In genomic region chr11:21369248-21370016, GRCm38 (mm10) we compare ENCODE assay signal across 8 mouse cellular contexts. TPM values are rescaled to one million over a fixed set of nuclear protein-coding genes. Genes with fewer than 3 reads are reported as not detected.
A peak's percentile ranks its signal among the peaks of the same experiment; 100 is the strongest.
DNase-seq lines count a peak whose midpoint lies in the region; ATAC-seq and TF ChIP-seq lines count a peak whose summit lies in the region.

No protein-coding gene starts in this region.

- 14% methylated on average over 9 of the region's 9 CpGs for WGBS in lung, adult 2 months
- WGBS in embryonic facial prominence, embryonic 12.5 days = 22% methylated on average over 9 of the region's 9 CpGs
- 13% methylated on average over 9 of the region's 9 CpGs for WGBS in hindbrain, postnatal 0 days
- 21% methylated on average over 9 of the region's 9 CpGs for WGBS in midbrain, embryonic 15.5 days

- H3K27me3 ChIP-seq in embryonic facial prominence, embryonic 12.5 days = no peaks in the 10 kb centered on the region
- no peaks in the 10 kb centered on the region for H3K27me3 ChIP-seq in hindbrain, postnatal 0 days (ENCODE audit: insufficient read depth, low read length)
- no peaks in the 10 kb centered on the region for H3K27me3 ChIP-seq in midbrain, embryonic 15.5 days (replicated peaks)

- ATAC-seq in embryonic facial prominence, embryonic 12.5 days (ENCODE audit: insufficient number of reproducible peaks, insufficient read depth, low FRiP score, low TSS enrichment) = no peak
- ATAC-seq in hindbrain, postnatal 0 days = no peak
- ATAC-seq in midbrain, embryonic 15.5 days (replicated peaks) = no peak
- ATAC-seq in CD4-positive, CD25-positive, alpha-beta regulatory T cell, adult 4 months = no peak

- no peaks in the 10 kb centered on the region for H3K9me3 ChIP-seq in embryonic facial prominence, embryonic 12.5 days
- no peaks in the 10 kb centered on the region for H3K9me3 ChIP-seq in hindbrain, postnatal 0 days (ENCODE audit: low read length)
- H3K9me3 ChIP-seq in midbrain, embryonic 15.5 days = no peaks in the 10 kb centered on the region

- no peak for TF ChIP-seq CTCF in lung, adult 2 months (IDR thresholded peaks at IDR 0.05; ENCODE audit: insufficient read depth, low read length)
- TF ChIP-seq CTCF in hindbrain, postnatal 0 days (IDR thresholded peaks at IDR 0.05; ENCODE audit: low read depth) = no peak

- no peak overlapping the region for H3K27ac ChIP-seq in embryonic facial prominence, embryonic 12.5 days
- H3K27ac ChIP-seq in hindbrain, postnatal 0 days = 0 out of 2 replicates have a peak overlapping the region, but pooled peaks have one; percentile 85
- H3K27ac ChIP-seq in midbrain, embryonic 15.5 days = no peak overlapping the region

- H3K36me3 ChIP-seq in embryonic facial prominence, embryonic 12.5 days = no peaks in the 10 kb centered on the region
- no peaks in the 10 kb centered on the region for H3K36me3 ChIP-seq in hindbrain, postnatal 0 days (ENCODE audit: insufficient read depth, low read length)
- no peaks in the 10 kb centered on the region for H3K36me3 ChIP-seq in midbrain, embryonic 15.5 days (replicated peaks)

- peaks cover 11% of the 10 kb centered on the region for H3K4me1 ChIP-seq in lung, adult 2 months (ENCODE audit: control insufficient read depth, insufficient read depth, low read length)
- peaks cover 13% of the 10 kb centered on the region for H3K4me1 ChIP-seq in embryonic facial prominence, embryonic 12.5 days
- H3K4me1 ChIP-seq in hindbrain, postnatal 0 days (ENCODE audit: insufficient read depth, low read length) = peaks cover 4% of the 10 kb centered on the region; the same call in 1 of the 2 replicates
- H3K4me1 ChIP-seq in midbrain, embryonic 15.5 days = peaks cover 24% of the 10 kb centered on the region

- peak overlapping the region; percentile 61 for H3K9ac ChIP-seq in embryonic facial prominence, embryonic 12.5 days
- peak overlapping the region; percentile 84 for H3K9ac ChIP-seq in hindbrain, postnatal 0 days (replicated peaks; ENCODE audit: low read length)
- peak overlapping the region; percentile 97 for H3K9ac ChIP-seq in midbrain, embryonic 15.5 days

- no peak for TF ChIP-seq POLR2A in lung, adult 2 months (IDR thresholded peaks at IDR 0.05; ENCODE audit: borderline replicate concordance, extremely low read depth, low read depth, low read length)

- peak overlapping the region; percentile 90 for H3K4me3 ChIP-seq in lung, adult 2 months (replicated peaks; ENCODE audit: extremely low read depth, low read depth, low read length)
- peak overlapping the region; percentile 71 for H3K4me3 ChIP-seq in embryonic facial prominence, embryonic 12.5 days
- peak overlapping the region; percentile 94 for H3K4me3 ChIP-seq in hindbrain, postnatal 0 days (ENCODE audit: low read length)
- H3K4me3 ChIP-seq in midbrain, embryonic 15.5 days = peak overlapping the region; percentile 99

- no peak for DNase-seq in lung, adult 2 months
- no peak for DNase-seq in lung, adult 18-20 months
- DNase-seq in hindbrain, postnatal 0 days (ENCODE audit: low spot score) = no peak
- no peak for DNase-seq in thymus, postnatal 0 days (ENCODE audit: low spot score)
- DNase-seq in cerebellum, adult 9-10 months = no peak

- H3K4me2 ChIP-seq in embryonic facial prominence, embryonic 12.5 days (replicated peaks) = peak overlapping the region; percentile 59
- H3K4me2 ChIP-seq in hindbrain, postnatal 0 days (ENCODE audit: low read depth, low read length) = peak overlapping the region; percentile 75
- H3K4me2 ChIP-seq in midbrain, embryonic 15.5 days = peak overlapping the region; percentile 76

RNA-seq across cellular contexts. Expression of gene Ugp2, which starts 1.6 kb away (rescaled TPM):
- 4.8 and 9.8 TPM in 2 replicates for polyA plus RNA-seq in lung, adult 2 months (2012; rRNA removed)
- polyA plus RNA-seq in embryonic facial prominence, embryonic 12.5 days (2016; fragmentation: Nextera tagmentation; extraction: Ambion mirVana) = 78.6 and 82.8 TPM in 2 replicates
- 37.4 and 41.2 TPM in 2 replicates for total RNA-seq in hindbrain, postnatal 0 days (2014; rRNA removed)
- 66.8 and 70.2 TPM in 2 replicates for polyA plus RNA-seq in hindbrain, postnatal 0 days (2015; fragmentation: Nextera tagmentation; extraction: Ambion mirVana)
- polyA plus RNA-seq in midbrain, embryonic 15.5 days (2015; fragmentation: Nextera tagmentation; extraction: Ambion mirVana) = 58.8 and 60.4 TPM in 2 replicates
- 39.9 and 49.9 TPM in 2 replicates for polyA plus RNA-seq in thymus, postnatal 0 days (2015; fragmentation: Nextera tagmentation; extraction: Ambion mirVana)
- polyA plus RNA-seq in CD4-positive, CD25-positive, alpha-beta regulatory T cell, adult 4 months (2017; shearing (Covaris generic)) = 10 to 100 TPM; 38.0 to 43.4 TPM
